Mouse (Mus musculus) thymus, postnatal 10 days (tissue): ENCODE results near the gene Agpat1.

Source experiments
- DNase-seq, 2 experiments: peaks; one replicate each; pipeline ENCODE4 v3.0.0; 2021; ENCODE audit warnings: low spot score in 2 of 2

The Agpat1 gene

DNA sequence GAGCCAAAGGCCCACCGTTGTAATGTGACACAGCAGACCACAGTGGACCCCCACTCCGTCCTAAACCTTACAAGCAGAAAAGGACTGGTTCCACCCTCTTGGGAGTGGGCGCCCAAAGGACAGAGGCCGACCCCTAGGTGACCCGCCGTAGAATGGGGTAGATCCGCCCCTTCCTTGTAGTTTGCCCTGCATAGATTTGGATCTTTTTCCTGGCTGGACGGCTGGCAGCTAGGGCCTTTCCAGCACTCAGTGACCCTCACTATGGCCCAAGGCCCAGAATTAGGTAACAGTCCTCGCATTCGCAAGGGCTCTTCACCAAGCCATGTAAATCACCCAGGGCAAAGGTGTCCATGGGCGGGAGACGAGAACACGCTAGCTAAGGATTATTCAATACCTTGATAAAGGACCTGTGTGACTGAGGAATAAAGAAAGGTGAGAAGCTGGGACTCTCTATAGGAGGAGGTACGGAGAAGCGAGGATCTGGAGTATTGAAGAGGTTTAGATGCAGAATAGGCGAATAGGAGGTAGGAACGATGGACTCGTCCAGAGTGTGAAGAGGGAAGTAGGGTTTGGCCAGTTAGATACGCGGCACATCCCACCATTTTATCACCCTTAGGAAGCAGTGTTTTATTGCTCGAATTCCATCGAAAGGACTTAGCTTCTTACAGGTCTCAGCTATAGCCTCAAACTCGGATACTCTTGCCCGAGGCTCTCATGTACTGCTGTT lies 612 bp downstream of the Agpat1 start:
- no peak for DNase-seq

DNA sequence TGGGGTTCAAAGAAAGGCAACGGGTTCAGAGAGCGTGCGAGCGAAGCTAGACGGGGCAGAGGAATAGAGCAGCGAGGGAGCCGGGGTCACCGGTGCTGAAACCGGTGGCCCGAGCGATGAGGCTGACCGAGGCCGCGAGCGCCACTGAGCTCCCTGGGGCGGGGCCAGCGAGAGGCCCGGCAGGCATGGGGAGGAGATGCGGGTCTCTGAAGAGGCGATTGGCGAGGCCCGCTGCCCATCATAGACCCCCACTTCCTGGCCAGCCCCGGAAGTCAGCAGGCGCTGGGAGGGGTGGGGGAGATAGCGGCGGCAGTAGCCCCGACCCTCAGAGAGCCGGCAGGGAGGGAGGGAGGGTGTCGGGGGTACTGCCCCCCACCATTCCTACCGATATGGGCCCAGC lies 1.5 kb downstream of the Agpat1 start:
- DNase-seq, result peak; percentile 94 to 95

DNA sequence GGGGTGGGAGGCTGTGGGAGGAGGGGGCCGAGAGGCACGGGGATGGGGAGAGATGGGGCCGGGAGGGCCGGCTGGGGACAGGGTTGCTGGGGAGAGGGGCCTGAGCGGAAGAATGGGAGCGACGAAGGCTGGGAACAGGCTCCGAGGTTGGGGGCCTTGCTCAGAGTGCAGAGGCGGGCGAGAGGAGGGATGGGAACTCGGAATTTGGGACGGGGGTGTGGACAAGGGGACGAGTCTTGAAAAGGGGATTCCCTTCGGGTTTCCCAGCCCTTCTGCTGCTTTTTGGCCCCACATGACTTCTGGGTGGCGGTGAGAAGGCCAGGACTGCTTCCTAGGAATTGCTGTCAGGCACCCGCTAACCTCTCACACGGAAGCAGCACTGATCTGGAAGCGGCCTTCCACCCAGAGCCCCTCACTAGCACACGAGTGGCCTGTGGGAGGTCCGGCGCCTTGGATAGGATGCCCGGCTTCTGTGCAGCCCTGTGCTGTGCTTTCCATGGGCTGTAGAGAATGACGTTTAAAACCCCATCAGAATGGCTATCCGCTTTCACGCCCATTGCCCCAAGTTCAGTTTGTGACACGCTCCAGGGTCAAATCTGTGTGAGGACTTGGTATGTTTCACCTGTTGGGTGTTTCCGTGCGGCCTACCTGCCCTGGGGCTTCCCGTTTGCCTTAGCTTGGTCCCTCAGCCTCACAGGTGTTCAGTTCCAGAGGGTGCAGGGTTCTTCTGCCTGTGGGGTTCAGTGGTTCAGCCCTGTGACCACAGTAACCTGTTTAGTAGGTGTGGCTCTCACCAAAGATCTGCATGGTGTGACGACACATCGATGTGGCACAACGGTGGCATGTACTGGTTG lies 2.4 kb downstream of the Agpat1 start:
- no peak for DNase-seq

DNA sequence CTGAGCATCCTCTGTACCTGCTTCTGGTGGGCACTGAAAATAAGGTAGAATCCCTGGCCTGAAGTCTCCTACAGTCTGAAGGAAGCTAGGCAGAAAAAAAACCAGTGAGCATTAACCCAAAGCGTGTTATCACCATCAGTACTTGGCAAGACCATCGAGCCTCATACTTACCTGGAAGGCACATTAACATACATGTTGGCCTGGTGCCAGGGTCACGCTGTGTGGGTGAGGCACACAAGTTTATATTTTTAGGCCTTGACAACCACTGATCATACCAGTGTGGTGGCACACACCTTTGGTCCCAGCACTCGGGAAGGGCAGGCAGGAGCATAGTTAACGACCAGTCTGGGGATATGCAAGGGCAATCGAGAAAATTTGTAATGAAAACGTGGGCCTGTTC lies 3.9 kb downstream of the Agpat1 start:
- DNase-seq, result no peak

DNA sequence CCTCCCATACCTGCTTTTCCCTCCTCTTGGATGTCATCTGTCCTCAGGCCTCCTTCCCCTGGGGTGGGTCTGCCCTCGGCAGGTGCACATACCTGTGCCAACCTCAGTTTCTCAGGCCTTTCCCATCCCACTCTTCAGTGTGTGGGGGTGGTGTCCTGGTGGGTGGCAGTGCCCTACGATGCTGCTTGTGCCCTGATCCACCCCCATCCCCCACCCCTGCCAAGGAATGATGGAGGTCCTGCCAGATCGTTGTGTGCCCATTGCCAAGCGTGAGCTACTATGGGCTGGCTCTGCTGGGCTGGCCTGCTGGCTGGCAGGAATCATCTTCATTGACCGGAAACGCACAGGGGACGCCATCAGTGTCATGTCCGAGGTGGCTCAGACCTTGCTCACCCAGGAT lies 7.0 kb downstream of the Agpat1 start:
- DNase-seq, result no peak

DNA sequence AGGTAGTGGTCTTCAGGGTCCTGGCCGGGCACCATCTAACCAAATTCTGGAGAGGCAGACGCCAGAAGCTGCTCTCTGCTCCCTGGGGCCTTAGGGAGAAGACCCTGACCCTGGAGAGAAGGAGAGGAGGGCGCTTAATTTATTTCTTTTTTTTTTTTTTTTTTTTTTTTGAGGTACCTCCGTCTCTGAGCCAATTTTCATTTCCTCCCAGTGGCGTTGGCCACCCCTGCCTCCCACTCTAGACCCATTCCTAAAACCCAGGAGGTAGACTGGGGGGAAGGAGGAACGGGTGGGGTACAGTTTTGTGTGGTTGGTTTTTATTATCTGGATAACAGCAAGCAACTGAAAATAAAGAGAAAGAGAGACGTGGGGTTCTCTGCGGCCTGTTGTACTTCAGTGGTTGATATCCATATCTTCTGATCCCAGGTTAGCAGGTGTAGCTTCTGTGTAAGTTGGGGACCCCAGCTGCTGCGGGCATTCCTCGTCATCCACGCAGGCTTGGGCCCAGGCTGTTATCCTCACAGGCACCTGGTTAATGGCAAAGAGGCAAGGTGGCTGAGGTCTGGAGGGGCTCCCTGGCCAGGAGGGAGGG lies 9.1 kb downstream of the Agpat1 start:
- no peak for DNase-seq

DNA sequence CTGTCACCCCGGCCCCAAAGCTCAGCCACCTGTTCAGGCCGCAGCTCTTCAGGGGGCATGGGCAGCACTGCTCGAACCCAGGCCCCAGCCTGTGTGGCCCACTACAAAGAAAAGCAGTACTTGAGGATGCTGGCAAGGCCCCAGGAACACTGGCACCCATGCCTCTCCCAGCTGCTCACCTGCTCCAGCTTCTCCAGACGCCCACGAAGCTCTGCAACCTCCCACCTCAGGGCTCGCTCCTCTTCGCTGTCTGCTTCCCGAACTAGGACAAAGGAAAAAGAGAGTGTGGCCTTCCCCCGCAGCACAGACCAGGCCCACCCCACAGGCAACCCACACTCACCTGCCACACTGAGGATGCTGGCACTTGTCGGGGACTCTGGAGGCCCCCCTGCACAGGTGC lies 9.8 kb downstream of the Agpat1 start:
- DNase-seq, result no peak

DNA sequence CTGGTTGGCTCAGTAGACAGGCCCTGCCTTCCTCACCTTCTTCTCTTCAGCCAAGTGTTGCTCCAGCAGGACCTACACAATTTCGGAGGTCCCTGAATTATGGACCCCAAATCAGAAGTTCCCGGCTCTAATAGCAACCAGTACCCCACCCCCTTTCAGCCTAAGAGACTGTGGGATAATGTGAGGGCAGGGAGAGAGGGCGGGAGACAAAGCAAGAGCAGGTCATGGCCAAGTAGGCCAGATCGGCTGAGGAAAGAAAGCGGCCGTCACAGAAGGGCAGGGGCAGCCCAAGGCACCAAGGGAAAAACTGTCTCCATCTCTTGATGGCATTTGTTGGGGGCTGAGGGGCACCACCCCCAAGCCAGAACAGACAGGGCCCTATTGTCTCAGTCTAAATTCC lies 11.8 kb downstream of the Agpat1 start, which contains the start of gene Egfl8:
Gene Egfl8 (minus strand): TSS at position 101 of the 400 bp plus-strand sequence.
- no peak for DNase-seq

DNA sequence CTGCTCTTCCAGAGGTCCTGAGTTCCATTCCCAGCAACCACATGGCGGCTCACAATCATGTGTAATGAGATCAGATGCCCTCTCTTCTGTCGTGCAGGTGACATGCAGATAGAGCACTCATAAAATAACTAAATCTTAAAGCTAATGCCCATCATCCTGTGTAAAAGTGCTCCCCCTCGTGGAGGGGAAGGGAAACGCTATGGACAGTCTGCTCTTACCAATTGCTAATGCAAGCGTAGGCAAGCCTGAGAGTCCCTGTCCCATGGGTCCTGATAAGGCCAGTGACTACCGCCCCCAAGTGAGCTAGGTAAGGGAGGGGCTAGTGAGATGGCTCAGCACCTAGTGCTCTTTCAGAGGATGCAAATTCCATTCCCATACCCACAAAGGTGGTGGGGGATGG lies 14.9 kb downstream of the Agpat1 start:
- DNase-seq, result peak; percentile 66 to 86

DNA sequence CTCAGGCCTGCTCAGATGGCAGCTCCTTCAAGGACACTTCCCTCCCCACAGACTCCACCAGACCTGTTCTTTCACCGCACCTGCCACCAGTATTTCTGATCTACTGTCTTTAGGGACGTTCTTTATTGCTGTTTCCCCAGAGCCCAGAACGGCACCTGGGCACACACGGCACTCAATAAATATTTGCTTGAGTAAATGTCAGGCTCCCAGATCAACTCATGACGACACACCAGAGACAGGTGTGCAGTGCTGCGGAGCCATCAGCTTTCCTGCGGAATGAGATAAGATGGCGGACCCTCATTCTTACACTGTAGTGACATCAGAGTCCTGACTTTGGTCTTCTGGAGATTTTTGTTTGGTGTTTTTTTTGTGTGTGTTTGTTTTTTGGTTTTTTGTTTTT lies 16.9 kb downstream of the Agpat1 start:
- no peak for DNase-seq

DNA sequence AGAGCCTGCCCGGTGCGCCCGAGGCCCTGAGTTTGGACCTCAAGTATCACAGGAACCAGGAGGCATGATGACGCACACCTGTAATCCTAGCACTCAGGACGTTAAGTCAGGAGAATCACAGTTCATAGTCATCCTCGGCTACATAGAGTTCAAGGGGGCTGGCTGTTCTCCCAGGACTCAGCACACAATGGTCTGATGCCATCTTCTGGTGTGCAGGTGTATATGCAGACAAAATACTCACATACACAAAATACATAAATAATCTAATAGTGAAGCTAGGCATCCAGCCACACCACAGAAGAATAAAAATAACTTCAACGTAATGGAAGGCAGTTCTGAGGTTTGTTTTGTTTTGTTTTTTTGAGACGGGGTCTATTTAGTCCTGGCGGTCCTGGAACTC lies 19.1 kb downstream of the Agpat1 start:
- no peak for DNase-seq

DNA sequence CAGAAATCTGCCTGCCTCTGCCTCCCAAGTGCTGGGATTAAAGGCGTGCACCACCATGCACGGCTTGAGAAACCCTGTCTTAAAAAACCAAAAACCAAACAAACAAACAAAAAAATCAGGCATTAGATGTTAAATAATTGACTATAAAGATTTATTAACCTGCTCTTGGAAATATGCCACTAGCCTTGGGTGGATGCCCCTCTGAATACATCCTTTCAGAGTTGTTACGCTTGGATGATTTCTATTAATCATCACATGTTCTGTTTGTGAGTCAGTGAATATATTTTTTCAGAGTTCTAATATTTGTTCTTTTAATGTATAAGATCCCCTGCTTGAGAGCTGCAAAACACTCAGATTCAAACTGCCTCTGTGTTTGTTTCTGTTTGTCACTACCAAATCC lies 20.9 kb downstream of the Agpat1 start:
- no peak for DNase-seq

DNA sequence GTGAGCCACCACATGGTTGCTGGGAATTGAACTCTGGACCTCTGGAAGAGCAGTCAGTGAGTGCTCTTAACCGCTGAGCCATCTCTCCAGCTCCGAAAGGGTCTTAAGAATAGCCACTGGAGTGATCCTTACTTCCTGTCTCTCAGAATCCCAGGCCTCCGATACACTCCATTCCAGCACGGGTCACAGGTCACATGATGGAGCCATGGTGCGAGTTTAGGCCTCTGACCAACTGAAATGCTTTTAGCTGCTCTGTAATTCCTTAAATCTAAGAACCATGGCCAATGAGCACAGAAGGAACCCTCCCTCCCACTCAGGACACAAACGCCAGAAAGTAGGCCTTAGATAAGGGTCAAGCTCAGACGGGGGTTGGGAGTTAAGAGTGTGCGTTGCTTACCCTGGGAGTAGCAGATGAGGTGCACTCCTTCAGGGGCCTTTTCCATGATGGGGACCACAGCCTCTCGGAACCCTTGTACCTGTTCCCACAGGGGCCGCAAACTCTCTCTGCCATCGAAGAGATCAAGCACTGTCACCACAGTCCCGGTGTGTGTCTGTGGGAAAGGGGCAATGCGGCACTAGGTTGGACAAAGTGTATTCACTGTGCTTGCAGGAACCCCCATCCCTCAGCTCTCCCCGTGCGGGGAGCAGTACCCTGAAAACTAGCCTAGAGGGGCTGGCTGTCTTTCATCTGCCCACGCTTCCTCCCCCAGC lies 22.2 kb downstream of the Agpat1 start:
- no peak for DNase-seq

DNA sequence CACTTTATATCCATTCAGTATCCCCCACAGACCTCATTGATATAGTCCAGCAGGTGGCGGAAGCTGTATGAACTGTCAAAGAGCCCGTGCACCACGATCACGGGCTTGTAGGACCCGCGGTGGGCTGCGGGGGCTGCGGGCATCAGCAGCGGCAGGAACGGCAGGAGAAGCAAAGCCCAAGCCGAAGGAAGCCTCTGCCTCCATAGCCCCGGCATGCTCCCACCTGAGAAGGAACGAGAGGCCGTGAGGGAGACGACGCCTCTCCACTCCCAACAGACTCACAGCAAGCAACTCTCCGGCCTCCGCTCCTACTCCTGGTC lies 22.7 kb downstream of the Agpat1 start:
- DNase-seq, result peak; percentile 44 to 54

DNA sequence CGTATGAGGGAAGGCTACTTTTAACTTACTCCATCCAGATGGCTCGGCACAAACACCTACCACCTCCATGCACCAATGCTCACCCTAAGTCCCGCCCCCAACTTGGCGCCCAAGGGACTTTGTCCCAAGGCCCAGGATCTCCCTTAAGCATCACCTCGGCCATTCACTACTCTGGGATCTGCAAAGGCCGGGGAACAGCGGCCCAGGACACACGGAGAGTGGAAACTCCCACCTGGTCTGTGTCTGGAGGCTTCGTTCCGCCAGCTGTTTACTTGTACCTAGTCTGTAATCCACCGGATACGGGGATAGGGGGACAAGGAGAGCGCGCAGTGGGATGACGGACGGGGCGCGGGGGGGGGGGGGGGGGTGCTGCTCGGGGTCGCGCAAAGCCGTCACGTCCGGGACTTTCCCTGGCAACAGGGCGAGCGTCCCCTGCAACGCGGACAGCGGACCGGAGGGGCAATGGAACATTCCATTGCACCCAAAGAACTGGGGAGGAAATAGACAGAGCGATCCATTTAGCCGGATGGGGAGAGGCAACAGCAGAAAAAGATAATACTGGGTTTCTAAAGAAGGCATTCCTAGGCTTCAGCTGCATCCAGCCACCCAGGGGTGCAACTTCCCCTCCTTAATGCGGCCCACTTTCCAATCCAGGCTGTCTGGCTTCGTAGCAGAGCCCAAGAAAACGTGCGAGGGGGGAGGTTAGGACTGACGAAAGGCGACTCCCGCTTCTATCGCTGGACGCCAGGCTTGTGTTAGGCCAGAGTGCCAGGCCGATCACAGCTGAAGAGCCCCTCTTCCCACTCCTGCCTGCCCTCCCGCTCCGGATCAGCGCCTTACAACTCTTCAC lies 23.3 kb downstream of the Agpat1 start:
- peak; percentile 71 to 79 for DNase-seq

DNA sequence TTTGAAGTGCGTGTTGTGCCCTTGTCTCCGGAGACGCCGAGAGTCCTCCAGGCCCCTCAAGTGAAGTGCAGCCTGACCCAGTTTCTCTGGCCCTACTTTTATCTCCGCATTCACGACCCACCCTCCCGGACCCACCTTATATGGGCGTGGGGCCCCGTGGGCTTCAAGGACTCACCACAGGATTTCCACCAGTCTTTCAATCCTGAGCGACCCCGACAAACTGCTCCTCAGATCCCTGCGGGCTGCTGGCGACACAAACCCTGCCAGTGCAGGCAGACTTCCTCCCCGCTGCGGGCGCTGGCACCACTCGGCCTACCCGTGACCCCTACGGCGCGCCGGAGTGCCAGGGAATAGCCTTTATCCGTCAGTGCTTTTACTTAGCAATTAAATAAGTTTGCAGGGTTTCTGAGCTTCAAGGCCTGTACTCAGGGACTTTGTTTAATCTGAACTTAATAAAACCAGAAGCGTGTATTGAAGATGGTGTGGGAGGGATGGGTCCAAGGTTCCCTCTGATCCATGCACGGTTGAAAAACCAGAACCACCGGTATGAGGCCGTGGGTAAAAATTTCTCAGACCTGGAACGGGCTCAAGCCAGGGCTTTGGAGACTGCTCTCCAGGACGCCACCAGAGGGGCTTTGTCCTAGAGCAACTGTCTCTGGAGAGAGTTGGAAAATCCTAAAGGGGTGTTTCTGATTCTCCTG lies 24.0 kb downstream of the Agpat1 start, which contains the start of gene Ppt2:
Gene Ppt2 (minus strand): TSS at position 568 of the 701 bp plus-strand sequence.
- DNase-seq, result peak; percentile 60 to 68

DNA sequence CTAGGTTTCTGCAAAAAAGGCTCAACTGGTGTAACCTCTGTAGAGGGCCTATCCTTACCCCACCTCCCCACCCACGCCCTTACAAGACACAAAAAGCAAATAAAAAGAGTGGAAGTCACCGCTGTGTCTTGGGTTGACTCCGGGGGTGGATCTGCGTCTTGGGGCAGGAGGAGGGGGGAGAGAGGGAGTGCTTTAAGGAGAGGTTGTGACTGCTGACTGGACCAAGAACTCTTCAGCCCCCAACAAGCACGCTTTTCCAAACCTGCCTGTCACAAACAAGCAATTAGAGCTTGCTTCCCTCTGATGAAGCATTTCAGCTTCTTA lies 24.5 kb downstream of the Agpat1 start:
- peak; percentile 37 to 38 for DNase-seq

DNA sequence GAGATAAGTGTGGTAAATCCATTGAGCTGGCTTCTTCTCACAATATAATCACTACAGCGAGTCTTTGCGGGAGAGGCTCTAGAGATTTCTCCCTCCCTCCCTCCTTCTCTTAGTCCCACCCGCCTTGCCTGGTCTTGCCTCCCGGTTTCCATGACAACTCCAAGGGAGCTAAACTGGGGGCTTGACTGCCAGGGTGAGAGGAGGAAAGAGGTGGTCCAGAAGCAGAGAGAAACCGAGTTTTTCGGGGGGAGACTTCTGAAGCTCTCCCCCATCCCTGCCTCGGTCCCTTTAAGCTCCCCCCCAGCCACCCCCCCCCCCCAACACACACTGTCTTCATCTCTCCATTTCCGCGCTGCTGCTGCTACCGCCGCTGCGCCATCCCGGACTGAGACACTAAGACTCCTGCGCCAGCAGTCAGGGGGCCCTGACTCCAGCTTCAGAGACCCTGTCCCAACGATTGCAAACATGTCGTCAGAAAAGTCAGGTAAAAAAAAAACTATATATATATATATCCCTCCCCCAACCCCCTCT lies 25.2 kb downstream of the Agpat1 start, which contains the start of gene Prrt1:
Gene Prrt1 (plus strand): TSS at position 313 of the 531 bp plus-strand sequence.
- DNase-seq, result peak; percentile 47 to 51

DNA sequence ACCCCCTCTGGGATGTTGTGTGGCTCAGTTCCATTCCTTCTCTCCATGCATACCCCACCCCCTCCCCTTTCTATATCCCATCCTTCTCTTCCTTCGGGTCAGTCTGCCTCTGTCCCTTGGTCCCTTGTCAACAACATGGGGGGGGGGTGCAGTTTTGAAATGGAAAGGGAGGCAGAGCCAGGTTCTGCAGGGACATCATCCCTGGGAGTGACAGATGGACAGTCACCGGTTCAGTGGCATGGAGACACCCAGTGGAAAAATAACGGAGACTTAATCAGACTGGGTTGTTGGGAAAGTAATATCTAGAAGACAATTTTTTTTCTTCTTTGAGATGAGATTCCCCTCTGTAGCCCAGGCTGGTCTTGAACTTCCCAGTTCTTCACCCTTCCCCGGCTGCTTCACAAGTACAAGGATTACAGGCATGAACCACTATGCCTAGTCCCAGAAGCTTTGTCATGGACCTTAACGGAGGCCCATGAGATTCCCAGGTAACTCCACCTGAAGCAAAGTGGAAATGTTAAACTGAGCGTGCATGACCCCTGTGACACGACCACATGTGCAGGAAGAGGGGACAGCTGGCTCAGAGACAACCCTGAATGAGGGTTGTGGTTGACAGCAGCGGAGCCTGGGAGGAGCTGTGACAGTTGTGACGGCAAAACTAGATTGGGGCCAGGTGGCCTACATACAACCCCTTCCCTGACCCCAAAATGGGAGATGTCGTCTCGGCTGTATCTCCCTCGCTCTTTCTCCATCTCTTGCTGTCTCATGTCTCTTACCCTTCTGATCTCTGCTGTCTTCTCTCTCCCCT lies 25.9 kb downstream of the Agpat1 start:
- DNase-seq, result peak; percentile 82 to 86
